Mouse (Mus musculus) small intestine, adult 2 months (tissue): Measurements from ENCODE around the gene Slc22a20. TPM values are rescaled to one million over a fixed set of nuclear protein-coding genes. Genes with fewer than 3 reads are reported as not detected.

ENCODE experiments used
- H3K27ac ChIP-seq: fragments of 200-500 bp; 2 replicates; pipeline ENCODE4 v1.5.1; 2012; ENCODE audit warnings: low read depth, low read length, control low read depth, inconsistent platforms; ENCODE audit not compliant: insufficient read depth
- H3K27me3 ChIP-seq: fragments of 200-500 bp; 2 replicates; pipeline ENCODE4 v1.6.1; 2012; ENCODE audit warnings: mild to moderate bottlenecking, moderate library complexity, low read length, inconsistent platforms; ENCODE audit not compliant: control insufficient read depth, insufficient read depth
- H3K36me3 ChIP-seq: fragments of 200-500 bp; 2 replicates; pipeline ENCODE4 v1.6.1; 2012; ENCODE audit warnings: mild to moderate bottlenecking, low read length, control low read depth, inconsistent platforms; ENCODE audit not compliant: control insufficient read depth, insufficient read depth
- H3K4me1 ChIP-seq: fragments of 200-500 bp; 2 replicates; pipeline ENCODE4 v1.6.1; 2012; ENCODE audit warnings: low read length, inconsistent platforms, mixed read lengths; ENCODE audit not compliant: control insufficient read depth, insufficient read depth, insufficient read length
- H3K4me3 ChIP-seq: fragments of 200-500 bp; 2 replicates; pipeline ENCODE4 v1.5.1; 2012; ENCODE audit warnings: low read depth, mild to moderate bottlenecking, control low read depth, inconsistent platforms, low read length, moderate library complexity
- CTCF ChIP-seq: fragments of 200-500 bp; IDR thresholded peaks from 2 replicates; pipeline ENCODE4 v1.5.1; 2012; ENCODE audit warnings: low read depth, mild to moderate bottlenecking, control low read depth, inconsistent platforms, low read length, moderate library complexity, mixed read lengths; ENCODE audit not compliant: insufficient replicate concordance, insufficient read length; ENCODE audit errors: extremely low read depth
- POLR2A ChIP-seq: fragments of 200-500 bp; IDR thresholded peaks from 2 replicates; pipeline ENCODE4 v1.6.1; 2012; ENCODE audit warnings: low read depth, mild to moderate bottlenecking, control low read depth, inconsistent platforms, low read length, moderate library complexity
- WGBS: fragments of 180-500 bp; shearing (Covaris S2); methylation state at CpG from one replicate; pipeline ENCODE4 v1.1.7; 2018; 5-methylcytosine and 5-hydroxymethylcytosine counted together
- polyA plus RNA-seq: library from polyadenylated mRNA; depleted of rRNA; stranded (reverse); fragments of >200 nt; gene quantifications from 2 replicates; pipeline ENCODE4 v1.2.3, GENCODE M21; 2012

Slc22a20 gene
- polyA plus RNA-seq, 1 experiment = 0.08 TPM

DNA sequence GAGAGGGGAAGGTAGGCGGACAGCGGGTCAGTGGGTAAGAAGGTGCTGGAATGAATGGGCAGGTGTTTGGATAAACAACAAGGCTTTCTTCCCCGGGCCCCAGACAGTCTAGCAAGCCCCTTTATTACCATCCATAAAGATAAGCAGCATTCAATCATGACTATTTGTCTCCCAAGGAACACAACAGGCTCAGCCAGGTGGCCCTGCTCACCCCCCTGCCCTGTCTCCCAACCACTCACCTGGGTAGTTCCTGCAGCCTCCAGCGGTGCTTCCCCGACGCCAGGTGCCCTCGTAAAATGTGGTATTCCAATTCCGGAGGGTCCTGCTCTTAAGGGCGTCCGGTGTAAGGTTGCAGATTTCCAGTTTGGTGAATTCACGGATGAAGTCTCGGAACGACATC, 21.1 kb upstream of the Slc22a20 start:
- H3K4me3 ChIP-seq = no peak overlapping the region
- TF ChIP-seq CTCF (no peak), POLR2A (no peak)
- H3K27me3 ChIP-seq = no peaks in the 10 kb centered on the region
- peaks cover 4% of the 10 kb centered on the region; the same call in 1 of the 2 replicates for H3K4me1 ChIP-seq
- no peak overlapping the region for H3K27ac ChIP-seq
- H3K36me3 ChIP-seq = peaks cover 58% of the 10 kb centered on the region
- 33% methylated on average over 13 of the region's 13 CpGs for WGBS

DNA sequence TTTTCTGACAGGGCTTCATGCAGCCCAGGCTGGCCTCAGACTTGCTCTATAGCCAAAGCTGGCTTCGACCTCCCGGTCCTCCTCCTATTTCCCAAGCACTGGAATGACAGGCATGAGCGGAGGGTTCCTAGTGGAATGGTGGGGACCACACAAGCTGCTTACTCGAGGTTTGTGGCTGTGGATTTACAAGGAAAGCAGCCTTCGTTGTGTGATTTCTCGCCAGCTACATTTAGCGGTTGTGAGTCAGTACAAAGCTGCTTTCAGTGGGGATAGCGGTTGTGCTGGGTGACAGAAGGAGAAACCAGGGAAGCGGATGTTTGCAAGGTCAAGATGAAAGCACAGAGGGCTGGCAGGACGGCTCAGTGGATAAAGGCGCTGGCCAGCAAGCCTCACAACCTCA, 19.6 kb upstream of the Slc22a20 start:
- H3K27me3 ChIP-seq = no peaks in the 10 kb centered on the region

DNA sequence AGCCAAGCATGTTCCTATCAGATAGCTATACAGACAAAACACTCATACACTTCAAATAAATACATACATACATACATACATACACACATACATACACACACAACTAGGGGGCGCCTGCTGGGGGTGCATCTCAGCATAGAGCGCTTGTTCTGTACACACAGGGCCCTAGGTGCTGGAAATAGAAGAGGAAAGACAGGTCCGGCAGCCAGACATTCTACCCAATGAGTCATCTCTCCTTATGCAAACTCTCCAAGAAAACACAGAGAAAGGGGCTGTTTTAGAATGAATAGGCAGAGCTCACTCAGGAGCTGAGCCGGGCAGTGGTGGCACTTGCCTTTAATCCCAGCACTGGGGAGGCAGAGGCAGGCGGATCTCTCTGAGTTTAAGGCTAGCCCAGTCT, 14.0 kb upstream of the Slc22a20 start:
- TF ChIP-seq CTCF (no peak), POLR2A (no peak)
- H3K4me3 ChIP-seq = no peak overlapping the region
- no peaks in the 10 kb centered on the region for H3K27me3 ChIP-seq
- no peaks in the 10 kb centered on the region for H3K4me1 ChIP-seq
- peaks cover 64% of the 10 kb centered on the region for H3K36me3 ChIP-seq
- no peak overlapping the region for H3K27ac ChIP-seq
- WGBS = 90% methylated on average over 5 of the region's 5 CpGs

More for the DNA sequence above, 19.6 kb upstream of the Slc22a20 start:
- WGBS = 81% methylated on average over 11 of the region's 11 CpGs
- H3K36me3 ChIP-seq = peaks cover 60% of the 10 kb centered on the region
- no peak overlapping the region for H3K27ac ChIP-seq
- no peak overlapping the region for H3K4me3 ChIP-seq
- H3K4me1 ChIP-seq = peaks cover 4% of the 10 kb centered on the region; the same call in 1 of the 2 replicates
- TF ChIP-seq CTCF (no peak), POLR2A (no peak)

DNA sequence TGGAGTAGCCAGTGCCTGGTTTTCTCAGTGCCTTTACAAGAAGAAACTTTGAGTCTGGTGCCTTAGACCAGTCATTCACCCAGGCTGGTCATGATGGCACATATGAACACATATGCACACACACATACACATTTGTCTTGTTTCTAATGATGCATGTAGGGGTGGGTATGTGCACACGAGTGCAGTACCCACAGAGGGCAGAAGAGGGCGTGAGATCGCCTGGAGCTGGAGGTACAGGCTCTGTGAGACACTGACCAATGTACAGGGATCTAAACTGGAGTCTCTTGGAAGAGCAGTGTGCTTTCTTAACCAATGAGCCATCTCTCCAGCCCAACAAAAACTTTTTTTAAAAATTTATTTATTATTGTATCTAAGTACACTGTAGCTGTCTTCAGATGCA, 12.2 kb upstream of the Slc22a20 start:
- H3K4me3 ChIP-seq = no peak overlapping the region
- 94% methylated on average over 3 of the region's 3 CpGs for WGBS
- no peaks in the 10 kb centered on the region for H3K27me3 ChIP-seq
- no peak overlapping the region for H3K27ac ChIP-seq
- H3K36me3 ChIP-seq = peaks cover 75% of the 10 kb centered on the region
- no peak for TF ChIP-seq POLR2A
- no peak for TF ChIP-seq CTCF
- H3K4me1 ChIP-seq = no peaks in the 10 kb centered on the region

DNA sequence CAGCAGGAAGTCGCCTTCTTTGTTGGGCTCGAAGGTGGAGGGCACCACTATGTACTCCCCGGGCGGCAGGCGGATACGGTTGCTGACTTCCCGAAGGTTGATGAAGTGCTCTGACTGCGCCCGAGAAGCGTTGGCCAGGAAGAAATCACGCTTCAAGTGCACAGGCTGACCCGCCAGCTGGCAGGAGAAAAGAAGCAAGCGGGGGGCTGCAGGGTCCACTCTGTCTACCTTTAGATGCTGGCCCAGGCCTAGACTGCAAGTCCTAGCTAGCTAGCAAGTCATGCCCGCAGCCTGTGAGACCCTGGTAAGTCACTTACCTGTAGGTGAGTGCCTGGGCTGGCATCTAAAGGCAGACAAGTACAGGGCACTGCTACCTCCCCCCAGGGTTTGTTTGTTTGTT, 8.8 kb upstream of the Slc22a20 start:
- 94% methylated on average over 14 of the region's 14 CpGs for WGBS

DNA sequence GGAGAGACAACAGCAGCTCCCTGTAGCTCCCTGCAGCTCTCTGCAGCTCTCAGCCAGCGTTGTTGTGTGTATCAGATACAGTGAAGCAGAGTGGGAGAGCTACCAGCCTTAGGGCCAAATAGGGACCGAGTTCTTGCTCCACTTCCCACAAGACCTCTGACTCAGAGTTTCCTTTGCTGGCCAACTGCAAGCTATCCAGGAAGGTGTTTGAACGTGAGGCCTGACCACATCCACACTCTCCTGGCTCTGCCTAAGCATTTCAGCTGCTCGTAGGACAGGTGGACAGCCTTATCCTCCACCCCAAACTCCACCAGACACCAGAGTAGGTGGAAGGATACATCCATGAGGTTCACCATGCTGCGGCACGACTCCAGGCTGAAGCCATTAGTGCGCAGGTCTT, 6.1 kb upstream of the Slc22a20 start:
- Histone ChIP-seq H3K4me3 (no peak overlapping the region), H3K27ac (no peak overlapping the region), H3K4me1 (peaks cover 6% of the 10 kb centered on the region), H3K27me3 (no peaks in the 10 kb centered on the region), H3K36me3 (peaks cover 72% of the 10 kb centered on the region)
- TF ChIP-seq POLR2A (no peak), CTCF (no peak)
- 82% methylated on average over 7 of the region's 7 CpGs for WGBS

More for the DNA sequence above, 8.8 kb upstream of the Slc22a20 start:
- no peak overlapping the region for H3K4me3 ChIP-seq
- peaks cover 84% of the 10 kb centered on the region for H3K36me3 ChIP-seq
- TF ChIP-seq CTCF (no peak), POLR2A (no peak)
- no peaks in the 10 kb centered on the region for H3K27me3 ChIP-seq
- peaks cover 2% of the 10 kb centered on the region for H3K4me1 ChIP-seq
- no peak overlapping the region for H3K27ac ChIP-seq

DNA sequence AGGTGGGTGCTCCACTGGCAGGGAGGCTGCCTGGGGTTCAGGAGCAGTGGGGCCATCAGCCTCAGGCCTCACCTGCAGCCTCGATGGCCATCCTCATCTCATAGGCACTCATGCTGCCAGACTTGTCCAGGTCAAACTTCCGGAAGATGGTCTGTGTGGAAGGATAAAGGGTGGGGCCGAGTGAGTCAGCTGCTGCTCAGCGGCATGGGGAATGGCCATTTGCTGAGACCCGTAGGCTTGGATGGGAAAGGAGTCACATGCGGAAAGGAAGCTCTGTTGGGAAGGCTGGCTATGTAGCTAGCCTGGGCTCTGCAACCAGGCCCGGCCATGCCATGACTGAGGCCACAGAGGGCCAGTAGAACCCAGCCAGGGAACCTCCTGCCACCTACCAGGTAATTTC, 5.5 kb upstream of the Slc22a20 start:
- WGBS = 43% methylated on average over 7 of the region's 7 CpGs
- no peak overlapping the region for H3K27ac ChIP-seq
- H3K4me3 ChIP-seq = no peak overlapping the region
- TF ChIP-seq POLR2A (no peak), CTCF (no peak)
- H3K36me3 ChIP-seq = peaks cover 66% of the 10 kb centered on the region
- peaks cover 6% of the 10 kb centered on the region for H3K4me1 ChIP-seq
- H3K27me3 ChIP-seq = no peaks in the 10 kb centered on the region

DNA sequence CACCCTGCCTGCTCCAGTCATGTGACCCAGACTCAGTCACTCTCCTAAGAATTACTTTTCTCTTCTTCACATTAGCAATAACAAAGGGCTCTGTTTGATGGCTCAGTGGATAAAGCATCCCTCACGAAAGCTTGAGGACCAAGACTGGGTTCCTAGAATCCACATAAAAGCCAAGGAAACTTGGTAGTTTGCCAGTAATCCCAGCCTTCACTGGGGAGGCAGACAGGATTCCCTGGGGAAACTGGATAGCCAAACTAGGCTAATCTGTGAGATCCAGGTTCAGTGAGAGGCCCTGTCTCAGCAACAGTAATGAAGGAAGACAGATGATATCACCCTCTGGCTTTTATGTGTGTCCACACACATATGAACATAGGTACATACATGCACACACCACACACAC, 5.0 kb upstream of the Slc22a20 start:
- Histone ChIP-seq H3K36me3 (peaks cover 62% of the 10 kb centered on the region), H3K27me3 (no peaks in the 10 kb centered on the region), H3K27ac (no peak overlapping the region), H3K4me1 (peaks cover 6% of the 10 kb centered on the region), H3K4me3 (no peak overlapping the region)
- TF ChIP-seq POLR2A (no peak), CTCF (no peak)
- WGBS = 42% methylated on average over 1 of the region's 1 CpGs

DNA sequence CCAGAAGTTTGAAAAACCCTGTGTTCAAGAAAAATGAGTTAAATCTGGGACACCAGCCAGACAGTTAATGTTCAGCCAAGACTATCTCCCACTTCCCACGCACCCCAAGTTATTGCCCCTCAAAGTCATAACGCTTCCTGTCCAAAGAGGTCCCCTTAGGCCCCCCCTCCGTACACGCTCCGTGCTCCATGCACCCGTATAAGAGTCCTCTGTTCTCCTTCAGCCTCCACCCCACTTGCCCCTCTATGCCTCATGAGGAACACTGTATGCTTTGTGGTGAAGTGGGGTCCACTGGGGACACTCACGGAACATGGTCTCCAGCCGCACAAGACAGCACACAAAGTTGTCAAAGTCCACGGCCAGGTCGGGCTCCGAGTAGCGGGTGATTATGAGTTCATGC, 4.1 kb upstream of the Slc22a20 start:
- WGBS = 33% methylated on average over 12 of the region's 12 CpGs
- Histone ChIP-seq H3K36me3 (peaks cover 56% of the 10 kb centered on the region), H3K27me3 (no peaks in the 10 kb centered on the region), H3K4me3 (no peak overlapping the region), H3K4me1 (peaks cover 6% of the 10 kb centered on the region), H3K27ac (no peak overlapping the region)
- no peak for TF ChIP-seq CTCF
- TF ChIP-seq POLR2A = no peak
